Mouse (Mus musculus) heart, adult 2 months (tissue): ENCODE data around the gene Rslcan18. TPM values are rescaled to one million over a fixed set of nuclear protein-coding genes. Genes with fewer than 3 reads are reported as not detected.
A peak's percentile ranks its signal among the peaks of the same experiment; 100 is the strongest.
"Not testable (repeated sequence)": the region's sequence is repeated elsewhere in the genome, so short reads cannot be mapped to it uniquely, and the experiment has no call there.

ENCODE experiments used
- DNase-seq, 2 experiments: peaks; one replicate each; pipeline ENCODE4 v3.0.0; 2021
- H3K27ac ChIP-seq: fragments of 200-600 bp; 2 replicates; pipeline ENCODE4 v1.8.1; 2022
- H3K27me3 ChIP-seq: fragments of 200-500 bp; 2 replicates; pipeline ENCODE4 v1.6.1; 2012; ENCODE audit warnings: mild to moderate bottlenecking, low read length, inconsistent platforms, mixed read lengths; ENCODE audit not compliant: control insufficient read depth, insufficient read depth
- H3K36me3 ChIP-seq: fragments of 200-500 bp; 2 replicates; pipeline ENCODE4 v1.6.1; 2012; ENCODE audit warnings: low read length, inconsistent platforms; ENCODE audit not compliant: control insufficient read depth, insufficient read depth
- H3K4me1 ChIP-seq: fragments of 200-500 bp; 2 replicates; pipeline ENCODE4 v1.6.1; 2011; ENCODE audit warnings: low read length; ENCODE audit not compliant: control insufficient read depth, insufficient read depth
- H3K4me3 ChIP-seq: fragments of 200-600 bp; 2 replicates; pipeline ENCODE4 v1.8.1; 2022
- H3K79me2 ChIP-seq: fragments of 200-500 bp; replicated peaks from 2 replicates; pipeline ENCODE4 v1.6.1; 2012; ENCODE audit warnings: mild to moderate bottlenecking, inconsistent platforms, low read length, moderate library complexity, mixed read lengths; ENCODE audit not compliant: control insufficient read depth, insufficient read depth
- H3K9ac ChIP-seq: fragments of 200-500 bp; 2 replicates; pipeline ENCODE4 v1.6.1; 2012; ENCODE audit warnings: low read depth, mild to moderate bottlenecking, control low read depth, inconsistent platforms, low read length, mixed read lengths
- CTCF ChIP-seq: fragments of 200-600 bp; IDR thresholded peaks from 2 replicates; pipeline ENCODE4 v1.8.1; 2022; ENCODE audit warnings: antibody characterized with exemption, mild to moderate bottlenecking, moderate library complexity
- EP300 ChIP-seq: fragments of 200-500 bp; IDR thresholded peaks from 2 replicates; pipeline ENCODE4 v1.6.1; 2011; ENCODE audit warnings: low read depth, low read length, control low read depth; ENCODE audit not compliant: insufficient read depth
- POLR2A ChIP-seq: fragments of 200-500 bp; IDR thresholded peaks from 2 replicates; pipeline ENCODE4 v1.6.1; 2011; ENCODE audit warnings: mild to moderate bottlenecking, low read depth, low read length, control low read depth; ENCODE audit not compliant: insufficient read depth
- WGBS: fragments of 180-500 bp; shearing (Covaris S2); methylation state at CpG from one replicate; pipeline ENCODE4 v1.1.7; 2018; 5-methylcytosine and 5-hydroxymethylcytosine counted together
- intact Hi-C: fragments of 180-260 bp; cut with DNase I; formaldehyde crosslinking; loops from one replicate; pipeline ENCODE4 v1.15.1; 2025
- long read RNA-seq: library from polyadenylated mRNA; stranded (forward); transcript quantifications from one replicate; pipeline ENCODE4 v2.0.0, GENCODE M21; 2021
- polyA plus RNA-seq: library from polyadenylated mRNA; depleted of rRNA; stranded (reverse); fragments of >200 nt; gene quantifications from 2 replicates; pipeline ENCODE4 v1.2.3, GENCODE M21; 2012; rRNA removed
- total RNA-seq, 2 experiments: library from RNA; stranded (reverse); gene quantifications; 2 replicates each; pipeline ENCODE4 v1.2.3; 2021

Rslcan18 gene
- 1 to 10 TPM in 1 of 2 experiments, under 1 TPM in 1; 0.70 to 1.1 TPM for total RNA-seq
- 0.29 and 0.70 TPM in 2 replicates for polyA plus RNA-seq
- long read RNA-seq, result 0 reads

- H3K79me2 ChIP-seq, DNase-seq, H3K4me3 ChIP-seq, H3K27me3 ChIP-seq, intact Hi-C loops, H3K9ac ChIP-seq, H3K4me1 ChIP-seq, H3K27ac ChIP-seq, H3K36me3 ChIP-seq: not testable (repeated sequence)
- 86% methylated on average over 8 of the region's 8 CpGs for WGBS
These were observed at the start of gene Rslcan18 for GRCm38 (mm10) chr13:67116163-67116562. TSS of gene Rslcan18 (minus strand) at chr13:67116263.

GRCm38 (mm10) chr13:67128038-67128721 is 12.1 kb upstream of the Rslcan18 start:
- Histone ChIP-seq H3K27me3 (no peaks in the 10 kb centered on the region), H3K36me3 (peaks cover 3% of the 10 kb centered on the region; the same call in 1 of the 2 replicates), H3K9ac (peak overlapping the region; percentile 83), H3K4me1 (0 out of 2 replicates have a peak, but pooled peaks cover 2% of the 10 kb centered on the region), H3K79me2 (no peaks in the 10 kb centered on the region), H3K27ac (peak overlapping the region; percentile 61), H3K4me3 (peak overlapping the region; percentile 55)
- DNase-seq, result peak; percentile 84 to 86
- intact Hi-C loops, result loop anchor here (1.0 to 10.0 kb wide), 4 partner anchors 20 to 509 kb away; partner anchors contain the start of genes Gm28557, Gm49345, Rsl1 and Zfp729a
- WGBS, result 1% methylated on average over 18 of the region's 18 CpGs
- TF ChIP-seq EP300 (no peak; the same call in 1 of the 2 replicates), CTCF (peak; percentile 55), POLR2A (0 out of 2 replicates have a peak, but pooled peaks have one; percentile 48)

GRCm38 (mm10) chr13:67127507-67127906 is 11.4 kb upstream of the Rslcan18 start:
- peak overlapping the region; percentile 55 for H3K4me3 ChIP-seq
- not testable (repeated sequence) for H3K9ac ChIP-seq, DNase-seq, H3K27ac ChIP-seq, H3K4me1 ChIP-seq, H3K36me3 ChIP-seq, H3K27me3 ChIP-seq, H3K79me2 ChIP-seq
- 73% methylated on average over 10 of the region's 10 CpGs for WGBS
- intact Hi-C loops, result loop anchor here (5.0 to 10.0 kb wide), 3 partner anchors 47 to 510 kb away; partner anchors contain the start of genes Gm49345, Rsl1 and Zfp729a

GRCm38 (mm10) chr13:67124460-67124859 is 8.4 kb upstream of the Rslcan18 start:
- DNase-seq, result no peak
- peaks cover 3% of the 10 kb centered on the region; the same call in 1 of the 2 replicates for H3K36me3 ChIP-seq
- TF ChIP-seq CTCF (no peak), POLR2A (no peak), EP300 (no peak)
- H3K27ac ChIP-seq, result no peak overlapping the region
- 0 out of 2 replicates have a peak, but pooled peaks cover 2% of the 10 kb centered on the region for H3K4me1 ChIP-seq
- no peaks in the 10 kb centered on the region for H3K79me2 ChIP-seq
- 94% methylated on average over 1 of the region's 1 CpGs for WGBS
- H3K9ac ChIP-seq, result no peak overlapping the region
- H3K27me3 ChIP-seq, result no peaks in the 10 kb centered on the region
- H3K4me3 ChIP-seq, result no peak overlapping the region
- intact Hi-C loops, result loop anchor here (10.0 kb wide), 1 partner anchor 50 kb away; the partner anchor contains the start of gene Rsl1

- intact Hi-C loops, result loop anchor here (10.0 kb wide), 1 partner anchor 53 kb away; the partner anchor contains the start of gene Rsl1
- H3K36me3 ChIP-seq, H3K4me3 ChIP-seq: not testable (repeated sequence)
These were observed 5.3 kb upstream of the Rslcan18 start, which contains the start of gene Zfp759 for GRCm38 (mm10) chr13:67121360-67121759. TSS of gene Zfp759 (plus strand) at chr13:67121660.

GRCm38 (mm10) chr13:67113287-67113686 is 2.8 kb downstream of the Rslcan18 start:
- Histone ChIP-seq H3K27me3 (no peaks in the 10 kb centered on the region; the same call in 1 of the 2 replicates), H3K4me1 (no peaks in the 10 kb centered on the region), H3K79me2 (no peaks in the 10 kb centered on the region), H3K27ac (no peak overlapping the region), H3K4me3 (no peak overlapping the region), H3K9ac (no peak overlapping the region), H3K36me3 (no peaks in the 10 kb centered on the region)
- intact Hi-C loops, result no loop called here
- TF ChIP-seq EP300 (no peak), POLR2A (no peak), CTCF (no peak)
- no peak for DNase-seq
- 78% methylated on average over 2 of the region's 2 CpGs for WGBS

More at GRCm38 (mm10) chr13:67121360-67121759, 5.3 kb upstream of the Rslcan18 start, which contains the start of gene Zfp759:
- not testable (repeated sequence) for H3K4me1 ChIP-seq, H3K27me3 ChIP-seq, DNase-seq, H3K9ac ChIP-seq, H3K79me2 ChIP-seq, H3K27ac ChIP-seq
